Mouse (Mus musculus) forebrain, embryonic 13.5 days (tissue): ENCODE measurements around the gene Krt76. TPM values are rescaled to one million over a fixed set of nuclear protein-coding genes. Genes with fewer than 3 reads are reported as not detected.

Experiments used
- ATAC-seq: fragments of 200-750 bp; cut with Nextera tagmentation; 2 replicates; pipeline ENCODE4 v1.8.0; 2017
- H3K27ac ChIP-seq: fragments of 300-500 bp; sonication (generic); 2 replicates; pipeline ENCODE4 v1.5.1; 2015; ENCODE audit warnings: inconsistent platforms, mild to moderate bottlenecking, moderate library complexity
- H3K27me3 ChIP-seq: fragments of 300-500 bp; sonication (generic); 2 replicates; pipeline ENCODE4 v1.6.1; 2015; ENCODE audit warnings: mild to moderate bottlenecking, inconsistent platforms
- H3K36me3 ChIP-seq: fragments of 300-500 bp; sonication (generic); 2 replicates; pipeline ENCODE4 v1.6.1; 2015; ENCODE audit warnings: mild to moderate bottlenecking, inconsistent platforms; ENCODE audit not compliant: poor library complexity, severe bottlenecking
- H3K4me1 ChIP-seq: fragments of 300-500 bp; sonication (generic); 2 replicates; pipeline ENCODE4 v1.6.1; 2015; ENCODE audit warnings: inconsistent platforms
- H3K4me2 ChIP-seq: fragments of 300-500 bp; sonication (generic); 2 replicates; pipeline ENCODE4 v1.6.1; 2015; ENCODE audit warnings: inconsistent platforms, mild to moderate bottlenecking, moderate library complexity
- H3K4me3 ChIP-seq: fragments of 300-500 bp; sonication (generic); 2 replicates; pipeline ENCODE4 v1.5.1; 2015; ENCODE audit warnings: mild to moderate bottlenecking, inconsistent platforms
- H3K9ac ChIP-seq: fragments of 300-500 bp; sonication (generic); 2 replicates; pipeline ENCODE4 v1.6.1; 2015; ENCODE audit warnings: mild to moderate bottlenecking, inconsistent platforms
- H3K9me3 ChIP-seq: fragments of 300-500 bp; sonication (generic); replicated peaks from 2 replicates; pipeline ENCODE4 v1.6.1; 2016; ENCODE audit warnings: inconsistent platforms
- WGBS: fragments of 180-500 bp; shearing (Covaris S2); methylation state at CpG from one replicate; pipeline ENCODE4 v1.1.7; 2015; 5-methylcytosine and 5-hydroxymethylcytosine counted together
- polyA plus RNA-seq: library from polyadenylated mRNA; unstranded; fragments of >200 nt; fragmentation: Nextera tagmentation; extraction: Ambion mirVana; gene quantifications from 2 replicates; pipeline ENCODE4 v1.2.1, GENCODE M21; 2015

Krt76 gene
- polyA plus RNA-seq, 1 experiment from 2014 or later: not detected

DNA sequence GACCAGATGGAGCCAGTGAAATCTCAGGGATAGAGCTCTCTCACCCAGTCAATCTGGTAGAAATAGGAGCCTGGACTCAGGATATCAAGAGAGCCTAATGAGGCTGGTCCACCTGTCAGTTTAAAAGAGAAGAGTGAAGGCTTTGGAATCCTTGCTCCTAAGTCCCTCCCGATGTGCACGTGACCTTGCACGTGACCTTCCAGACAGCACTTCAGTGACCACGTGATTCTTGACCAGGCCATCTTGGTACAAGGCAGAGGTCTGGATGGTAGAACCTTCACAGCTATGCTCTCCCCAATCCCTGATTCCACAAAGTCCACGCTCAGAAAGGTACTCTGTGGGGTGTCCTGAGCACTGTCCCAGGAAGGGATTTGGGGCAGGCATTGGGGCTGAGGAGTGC lies 12.1 kb upstream of the Krt76 start:
- H3K4me2 ChIP-seq: no peak overlapping the region
- H3K9me3 ChIP-seq: no peaks in the 10 kb centered on the region
- H3K27me3 ChIP-seq: no peaks in the 10 kb centered on the region
- H3K36me3 ChIP-seq: no peaks in the 10 kb centered on the region
- 83% methylated on average over 5 of the region's 5 CpGs for WGBS
- H3K4me3 ChIP-seq: no peak overlapping the region
- no peaks in the 10 kb centered on the region for H3K4me1 ChIP-seq
- no peak overlapping the region for H3K9ac ChIP-seq
- H3K27ac ChIP-seq: no peak overlapping the region
- ATAC-seq: no peak

DNA sequence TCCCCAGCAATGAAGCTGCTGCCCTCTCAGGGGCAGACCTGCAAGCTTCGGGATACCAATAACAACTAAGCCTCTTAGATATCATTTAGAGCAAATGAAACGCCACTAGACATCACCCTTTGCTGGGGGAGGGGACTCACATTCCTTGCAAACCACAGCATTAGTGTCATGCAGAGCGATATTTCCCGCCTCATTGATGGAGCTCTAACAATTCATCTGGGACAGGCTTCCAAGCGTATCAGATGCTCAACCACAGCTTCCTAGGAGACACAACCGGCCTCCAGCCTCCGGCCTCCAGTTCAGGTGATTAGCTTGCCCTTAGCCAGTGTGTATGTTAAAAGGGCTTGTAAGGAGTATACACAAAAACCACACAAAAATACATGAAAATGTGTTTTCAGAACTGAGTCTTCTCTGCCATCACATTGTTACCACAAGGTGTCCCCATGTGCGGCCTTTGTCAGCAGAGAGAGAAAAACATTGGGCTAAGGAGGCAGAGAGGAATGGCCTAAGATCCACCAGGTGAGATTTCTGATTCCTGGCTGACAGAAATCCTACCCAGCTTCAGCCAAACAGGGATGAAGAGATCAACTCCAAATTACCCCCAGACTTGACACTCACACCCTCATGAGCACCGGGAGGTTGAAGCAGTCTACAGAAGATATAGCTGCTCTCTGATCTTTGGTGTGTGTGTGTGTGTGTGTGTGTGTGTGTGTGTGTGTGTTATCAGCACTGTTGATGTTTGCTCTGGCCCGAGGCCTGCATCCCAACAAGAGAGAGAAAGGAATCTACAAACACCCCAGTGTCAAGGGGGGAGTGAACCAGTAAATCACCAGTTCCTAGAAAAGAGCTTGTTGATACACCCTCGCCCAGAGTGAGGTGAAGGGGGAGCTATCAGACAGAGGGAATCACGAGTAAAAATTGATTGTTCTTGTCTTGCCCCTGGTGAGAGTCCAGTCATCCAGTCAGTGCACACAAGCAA lies 9.7 kb upstream of the Krt76 start:
- H3K4me2 ChIP-seq: no peak overlapping the region
- H3K4me1 ChIP-seq: no peaks in the 10 kb centered on the region
- 66% methylated on average over 12 of the region's 12 CpGs for WGBS
- no peak overlapping the region for H3K27ac ChIP-seq
- H3K36me3 ChIP-seq: no peaks in the 10 kb centered on the region
- no peak for ATAC-seq
- H3K27me3 ChIP-seq: no peaks in the 10 kb centered on the region
- H3K9ac ChIP-seq: no peak overlapping the region
- no peaks in the 10 kb centered on the region for H3K9me3 ChIP-seq
- H3K4me3 ChIP-seq: no peak overlapping the region

DNA sequence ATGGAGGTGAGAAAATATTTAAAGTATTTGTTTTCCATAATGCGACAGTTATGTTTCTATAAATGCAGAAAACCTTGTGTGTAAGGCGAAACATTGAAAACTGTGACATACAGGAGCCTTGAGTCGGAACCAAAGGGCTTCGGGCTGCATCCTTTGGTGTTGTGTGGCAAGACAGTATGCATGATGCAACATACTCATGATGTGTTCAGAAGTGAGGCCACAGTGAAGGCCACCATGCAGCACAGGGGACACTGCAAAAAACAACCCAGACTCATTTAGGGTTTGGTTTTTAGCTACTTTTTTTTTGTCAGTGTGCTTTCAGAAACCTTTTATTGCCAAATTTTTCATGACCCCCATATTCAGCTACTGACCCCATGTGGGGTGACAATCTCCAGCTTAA lies 2.5 kb upstream of the Krt76 start:
- Histone ChIP-seq H3K9ac (no peak overlapping the region), H3K4me1 (no peaks in the 10 kb centered on the region; the same call in 1 of the 2 replicates), H3K4me3 (no peak overlapping the region), H3K27ac (no peak overlapping the region), H3K9me3 (no peaks in the 10 kb centered on the region), H3K27me3 (no peaks in the 10 kb centered on the region; the same call in 1 of the 2 replicates), H3K4me2 (no peak overlapping the region), H3K36me3 (no peaks in the 10 kb centered on the region)
- no peak for ATAC-seq
- WGBS: 94% methylated on average over 4 of the region's 4 CpGs

DNA sequence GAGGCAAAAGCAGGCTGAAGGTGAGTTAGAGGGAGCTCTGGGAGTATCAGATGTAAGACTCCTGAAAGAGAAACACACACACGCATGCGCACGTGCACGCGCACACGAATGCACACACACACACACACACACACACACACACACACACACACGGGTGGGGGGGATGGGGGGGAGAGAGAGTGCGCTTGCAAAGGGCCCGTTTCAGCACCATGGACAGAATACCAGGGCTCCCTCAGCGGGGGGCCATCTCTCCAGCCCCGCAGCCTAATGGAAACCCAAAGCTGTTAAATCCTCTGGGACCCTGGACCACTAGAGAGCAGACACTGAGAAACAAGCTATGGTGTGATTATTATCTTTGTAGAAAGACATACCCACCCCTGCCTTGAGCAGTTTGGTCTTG lies 12.9 kb downstream of the Krt76 start:
- no peaks in the 10 kb centered on the region for H3K4me1 ChIP-seq
- 32% methylated on average over 9 of the region's 11 CpGs for WGBS
- H3K27ac ChIP-seq: no peak overlapping the region
- H3K36me3 ChIP-seq: no peaks in the 10 kb centered on the region
- H3K9ac ChIP-seq: no peak overlapping the region
- H3K4me2 ChIP-seq: no peak overlapping the region
- H3K27me3 ChIP-seq: 0 out of 2 replicates have a peak, but pooled peaks cover 2% of the 10 kb centered on the region
- no peaks in the 10 kb centered on the region for H3K9me3 ChIP-seq
- H3K4me3 ChIP-seq: no peak overlapping the region
- no peak for ATAC-seq

DNA sequence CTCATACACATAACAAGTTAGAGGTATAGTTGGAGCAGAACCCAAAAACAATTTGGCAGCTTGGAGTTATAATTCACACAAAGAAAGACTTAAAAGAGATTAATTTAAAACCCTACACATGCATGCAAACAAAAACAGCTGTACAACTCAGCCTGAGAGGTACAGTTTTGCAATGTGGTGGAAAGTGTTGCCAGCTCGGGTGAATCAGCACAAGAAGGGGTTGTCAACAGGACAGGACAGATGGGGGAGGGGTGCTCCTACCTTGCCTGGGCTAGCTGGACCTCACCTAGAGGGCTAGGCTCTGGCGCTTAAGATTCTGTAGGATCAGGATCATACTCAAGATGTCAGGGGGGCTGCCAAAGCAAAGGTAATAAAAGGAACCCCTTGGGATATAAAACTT lies 14.7 kb downstream of the Krt76 start:
- 68% methylated on average over 2 of the region's 2 CpGs for WGBS
- Histone ChIP-seq H3K4me1 (no peaks in the 10 kb centered on the region), H3K9ac (no peak overlapping the region), H3K27me3 (no peaks in the 10 kb centered on the region), H3K4me3 (no peak overlapping the region), H3K36me3 (no peaks in the 10 kb centered on the region), H3K4me2 (no peak overlapping the region), H3K27ac (no peak overlapping the region), H3K9me3 (no peaks in the 10 kb centered on the region)
- no peak for ATAC-seq

DNA sequence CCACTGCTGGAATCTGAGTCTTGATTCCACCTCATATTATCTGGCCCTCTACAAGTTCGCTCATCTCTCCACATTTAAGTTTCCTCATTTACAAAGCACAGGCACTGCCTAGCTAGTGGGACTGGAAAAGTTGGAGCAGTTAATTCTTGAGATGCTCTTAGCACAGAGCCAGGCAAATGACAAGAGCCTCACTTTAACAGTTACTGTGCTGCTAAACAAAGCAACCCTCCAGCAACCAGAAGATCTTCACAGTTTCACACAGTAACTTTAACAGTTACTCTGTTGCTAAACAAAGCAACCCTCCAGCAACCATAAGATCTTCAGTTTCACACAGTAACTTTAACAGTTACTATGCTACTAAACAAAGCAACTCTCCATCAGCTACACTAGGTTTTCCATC lies 18.3 kb downstream of the Krt76 start:
- no peak for ATAC-seq
- Histone ChIP-seq H3K4me1 (peaks cover 3% of the 10 kb centered on the region; the same call in 1 of the 2 replicates), H3K4me3 (no peak overlapping the region), H3K27me3 (no peaks in the 10 kb centered on the region), H3K27ac (no peak overlapping the region), H3K4me2 (no peak overlapping the region), H3K36me3 (no peaks in the 10 kb centered on the region), H3K9ac (no peak overlapping the region), H3K9me3 (no peaks in the 10 kb centered on the region)
- WGBS: 87% methylated on average over 1 of the region's 1 CpGs

DNA sequence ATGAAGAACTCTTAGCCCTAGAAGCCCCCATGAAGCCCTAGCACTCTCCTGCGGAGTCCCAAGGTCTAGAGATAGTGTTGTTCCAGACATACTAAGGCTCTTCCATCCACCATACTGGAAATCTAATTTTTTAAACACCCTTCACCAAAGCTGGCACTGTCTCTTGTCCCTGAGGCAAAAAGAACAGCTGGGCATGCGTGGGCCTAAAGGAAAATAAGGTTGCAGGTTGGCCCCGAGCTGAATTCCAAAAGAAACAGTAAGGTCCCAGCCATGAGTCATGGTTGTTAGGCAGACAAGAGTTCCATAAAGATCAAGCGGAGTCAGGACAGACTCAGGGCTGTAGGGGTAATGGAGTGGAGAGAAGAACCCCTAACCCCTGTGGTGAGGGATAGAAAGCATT lies 19.5 kb downstream of the Krt76 start:
- Histone ChIP-seq H3K27ac (no peak overlapping the region), H3K9me3 (no peaks in the 10 kb centered on the region), H3K4me2 (no peak overlapping the region), H3K4me3 (no peak overlapping the region), H3K4me1 (peaks cover 3% of the 10 kb centered on the region; the same call in 1 of the 2 replicates), H3K36me3 (no peaks in the 10 kb centered on the region), H3K27me3 (no peaks in the 10 kb centered on the region), H3K9ac (no peak overlapping the region)
- WGBS: 61% methylated on average over 4 of the region's 4 CpGs
- no peak for ATAC-seq

DNA sequence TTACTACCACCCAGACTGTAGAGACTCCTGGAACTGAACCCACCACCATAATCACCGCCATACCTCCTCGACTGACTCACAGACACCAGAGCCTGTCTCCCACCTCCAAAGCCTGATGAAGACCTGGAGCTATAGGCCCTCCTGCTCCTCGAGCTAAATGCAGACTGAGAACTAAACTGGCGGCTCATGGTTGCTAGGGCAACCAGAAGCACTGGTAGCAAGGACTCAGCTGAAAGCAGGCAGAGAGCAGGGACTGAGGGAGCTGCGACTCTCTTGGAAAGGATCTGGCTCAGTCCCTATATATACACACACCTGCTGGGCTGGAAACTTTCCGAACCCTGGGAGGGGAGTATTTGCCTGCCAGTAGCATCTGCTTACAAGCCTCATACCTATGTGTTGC lies 23.3 kb downstream of the Krt76 start, which contains the start of gene Krt77:
Gene Krt77 (minus strand): TSS at position 275 of the 400 bp plus-strand sequence.
- peaks cover 3% of the 10 kb centered on the region; the same call in 1 of the 2 replicates for H3K4me1 ChIP-seq
- H3K36me3 ChIP-seq: no peaks in the 10 kb centered on the region
- no peaks in the 10 kb centered on the region for H3K27me3 ChIP-seq
- H3K27ac ChIP-seq: no peak within 1 kb of the TSS
- peak; percentile 51; the same call in 1 of the 2 replicates for ATAC-seq
- H3K4me2 ChIP-seq: no peak within 1 kb of the TSS
- no peak within 1 kb of the TSS for H3K9ac ChIP-seq
- 28% methylated on average over 6 of the region's 6 CpGs for WGBS
- no peak within 1 kb of the TSS for H3K4me3 ChIP-seq
- H3K9me3 ChIP-seq: no peaks in the 10 kb centered on the region

DNA sequence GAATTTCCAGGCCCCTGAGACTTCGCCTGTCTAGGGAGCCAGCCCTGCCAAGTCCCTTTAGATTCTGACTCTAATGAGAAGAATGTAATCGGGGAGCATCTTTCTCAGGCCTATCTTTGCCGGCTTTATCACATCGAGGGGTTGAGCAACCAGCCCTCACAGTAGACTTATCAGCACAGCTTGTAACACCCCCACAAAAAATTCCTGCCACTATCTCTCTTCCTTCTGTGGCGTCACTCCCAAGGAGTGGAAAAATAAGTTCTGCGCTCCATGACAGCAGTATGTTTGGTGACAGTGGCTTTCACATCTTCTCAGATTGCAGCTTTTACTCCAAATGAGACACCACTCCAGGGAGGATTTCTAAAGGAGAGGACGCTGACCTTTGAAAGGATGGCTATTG lies 26.0 kb downstream of the Krt76 start:
- no peaks in the 10 kb centered on the region for H3K36me3 ChIP-seq
- no peaks in the 10 kb centered on the region for H3K27me3 ChIP-seq
- no peak for ATAC-seq
- H3K4me2 ChIP-seq: no peak overlapping the region
- H3K4me3 ChIP-seq: no peak overlapping the region
- no peaks in the 10 kb centered on the region for H3K9me3 ChIP-seq
- peaks cover 3% of the 10 kb centered on the region; the same call in 1 of the 2 replicates for H3K4me1 ChIP-seq
- 85% methylated on average over 7 of the region's 7 CpGs for WGBS
- no peak overlapping the region for H3K9ac ChIP-seq
- H3K27ac ChIP-seq: no peak overlapping the region

DNA sequence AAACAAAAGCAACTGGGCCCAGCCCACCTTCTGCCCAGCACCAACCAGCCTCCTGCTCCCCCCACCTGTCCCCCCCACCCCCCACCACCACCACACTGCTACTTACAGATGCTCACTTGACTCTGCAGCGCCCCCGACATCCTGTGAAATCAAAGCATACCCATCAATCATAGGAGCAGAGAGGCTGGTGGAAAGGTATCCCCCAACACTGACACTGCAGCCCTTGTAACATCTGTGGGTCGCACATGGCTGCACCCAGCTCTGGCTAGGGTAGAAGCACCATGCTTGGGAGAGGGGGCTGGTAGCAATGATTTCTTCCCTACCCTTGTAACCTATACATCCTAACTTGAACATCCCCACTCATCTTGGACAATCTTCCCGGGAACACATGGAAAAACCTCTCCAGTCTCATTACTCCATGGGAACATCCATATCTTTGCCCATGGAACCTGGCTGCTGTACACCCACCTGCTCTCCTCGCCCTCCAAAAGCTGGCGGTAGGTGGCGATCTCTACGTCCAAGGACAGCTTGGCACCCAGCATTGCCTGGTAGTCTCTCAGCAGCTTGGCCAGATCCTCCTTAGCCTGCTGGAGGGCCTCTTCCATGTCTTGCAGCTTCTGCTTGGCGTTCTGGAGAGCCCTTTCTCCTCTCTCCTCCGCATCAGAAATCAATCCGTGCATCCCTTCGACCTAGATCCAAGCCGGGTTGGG lies 32.1 kb downstream of the Krt76 start:
- no peak overlapping the region for H3K9ac ChIP-seq
- WGBS: 61% methylated on average over 13 of the region's 13 CpGs
- H3K4me1 ChIP-seq: peaks cover 16% of the 10 kb centered on the region
- H3K36me3 ChIP-seq: no peaks in the 10 kb centered on the region
- peak overlapping the region; percentile 43; the same call in 1 of the 2 replicates for H3K4me3 ChIP-seq
- peak overlapping the region; percentile 76 for H3K4me2 ChIP-seq
- H3K27me3 ChIP-seq: peaks cover 41% of the 10 kb centered on the region
- ATAC-seq: no peak
- no peak overlapping the region for H3K27ac ChIP-seq
- no peaks in the 10 kb centered on the region for H3K9me3 ChIP-seq

DNA sequence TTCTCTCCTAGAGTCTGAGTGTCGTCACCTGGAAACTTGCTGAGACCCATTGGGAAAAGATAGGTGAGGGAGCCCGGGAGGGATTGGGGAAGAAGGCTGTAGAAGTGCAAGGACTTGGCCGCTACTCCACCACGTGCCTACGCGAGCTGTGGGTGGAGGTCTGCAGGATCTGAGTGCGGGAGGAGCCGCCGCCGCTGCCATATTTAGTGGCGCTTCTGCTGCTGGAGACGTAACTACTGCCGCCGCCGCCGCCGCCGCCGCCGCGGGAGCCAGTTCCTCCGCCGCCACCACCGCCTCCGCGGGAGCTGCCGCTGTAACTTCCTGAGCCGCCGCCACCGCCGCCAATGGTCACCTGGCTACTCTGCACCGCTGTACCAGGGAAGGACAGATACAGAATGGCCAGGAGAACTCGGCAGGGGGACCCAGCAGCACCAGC lies 33.0 kb downstream of the Krt76 start:
- H3K27me3 ChIP-seq: peaks cover 43% of the 10 kb centered on the region
- H3K4me1 ChIP-seq: peaks cover 16% of the 10 kb centered on the region
- H3K4me3 ChIP-seq: peak overlapping the region; percentile 43
- H3K4me2 ChIP-seq: peak overlapping the region; percentile 76
- no peaks in the 10 kb centered on the region for H3K9me3 ChIP-seq
- no peaks in the 10 kb centered on the region for H3K36me3 ChIP-seq
- H3K9ac ChIP-seq: peak overlapping the region; percentile 60
- peak; percentile 41; the same call in 1 of the 2 replicates for ATAC-seq
- 0% methylated on average over 13 of the region's 33 CpGs for WGBS
- H3K27ac ChIP-seq: no peak overlapping the region
